Mouse (Mus musculus): ENCODE data around the gene Wnt5b. TPM values are rescaled to one million over a fixed set of nuclear protein-coding genes. Genes with fewer than 3 reads are reported as not detected.

Gene Wnt5b
- polyA plus RNA-seq, 1 experiment = 3.5 TPM

DNA sequence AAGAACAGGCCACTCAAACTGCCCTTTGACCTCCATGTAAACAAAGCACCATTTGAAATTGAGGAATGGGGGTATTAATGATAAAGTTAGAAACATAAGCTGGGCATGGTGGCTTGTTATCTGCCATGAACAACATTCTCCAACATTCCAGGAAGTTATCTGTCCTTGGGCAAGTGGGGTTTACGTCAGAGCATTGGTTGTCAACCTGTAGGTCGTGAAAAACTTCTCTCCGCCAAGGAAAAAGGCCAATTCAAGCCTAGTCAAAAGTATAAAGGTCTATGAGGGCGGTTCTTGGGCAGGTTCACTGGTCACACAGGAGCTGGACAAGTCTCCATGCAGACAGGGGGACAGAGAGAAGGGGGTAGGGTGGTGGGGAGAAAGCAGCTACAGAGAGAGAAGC, 123.1 kb downstream of the Wnt5b start:
- TF ChIP-seq CTCF (IDR thresholded peaks at IDR 0.05; ENCODE audit: borderline replicate concordance, extremely low read depth, insufficient read depth, insufficient read length) (no peak), POLR2A (IDR thresholded peaks at IDR 0.05; ENCODE audit: borderline replicate concordance, extremely low read depth, insufficient read depth, insufficient read length, poor library complexity, severe bottlenecking) (no peak)
- DNase-seq (ENCODE audit: low read depth) = no peak

DNA sequence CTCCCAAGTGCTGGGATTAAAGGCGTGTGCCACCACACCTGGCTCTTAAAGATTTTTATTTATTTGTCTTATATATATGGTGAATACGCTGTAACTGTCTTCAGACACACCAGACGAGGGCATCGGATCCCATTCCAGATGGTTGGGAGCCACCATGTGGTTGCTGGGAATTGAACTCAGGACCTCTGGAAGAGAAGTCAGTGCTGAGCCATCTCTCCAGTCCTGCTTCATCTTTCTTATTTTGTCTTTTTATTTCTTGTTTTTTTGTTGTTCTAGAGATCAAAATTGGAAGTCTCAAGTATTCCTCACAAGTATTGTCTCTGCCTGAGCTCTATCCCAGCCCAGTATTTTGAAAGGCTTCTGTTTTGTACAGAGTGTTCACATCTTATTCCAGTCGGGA, 123.8 kb downstream of the Wnt5b start:
- TF ChIP-seq POLR2A (IDR thresholded peaks at IDR 0.05; ENCODE audit: borderline replicate concordance, extremely low read depth, insufficient read depth, insufficient read length, poor library complexity, severe bottlenecking) (no peak), CTCF (IDR thresholded peaks at IDR 0.05; ENCODE audit: borderline replicate concordance, extremely low read depth, insufficient read depth, insufficient read length) (no peak)

DNA sequence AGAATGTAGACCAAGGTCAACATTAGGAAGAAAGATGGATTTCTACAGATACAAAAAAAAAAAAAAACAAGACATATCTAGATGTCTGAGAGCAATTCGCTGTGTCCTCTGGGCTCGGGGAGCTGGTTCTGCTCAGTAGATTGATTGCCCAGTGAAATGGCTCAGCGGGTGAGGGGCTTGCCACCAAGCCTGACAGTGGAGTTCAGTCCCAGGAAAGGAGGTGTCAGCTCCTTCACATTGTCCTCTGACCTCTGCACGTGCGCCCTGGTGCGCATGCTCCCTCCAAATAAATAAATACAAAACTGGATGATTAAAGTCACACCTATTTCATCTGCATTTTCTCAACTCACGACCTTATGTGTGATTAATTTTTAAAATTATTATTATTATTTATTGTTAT, 124.7 kb downstream of the Wnt5b start:
- TF ChIP-seq CTCF (IDR thresholded peaks at IDR 0.05; ENCODE audit: borderline replicate concordance, extremely low read depth, insufficient read depth, insufficient read length) = no peak
- TF ChIP-seq POLR2A (IDR thresholded peaks at IDR 0.05; ENCODE audit: borderline replicate concordance, extremely low read depth, insufficient read depth, insufficient read length, poor library complexity, severe bottlenecking) = no peak
- no peak for DNase-seq (ENCODE audit: low read depth)

More for the DNA sequence above, 123.8 kb downstream of the Wnt5b start:
- DNase-seq (ENCODE audit: low read depth) = no peak

DNA sequence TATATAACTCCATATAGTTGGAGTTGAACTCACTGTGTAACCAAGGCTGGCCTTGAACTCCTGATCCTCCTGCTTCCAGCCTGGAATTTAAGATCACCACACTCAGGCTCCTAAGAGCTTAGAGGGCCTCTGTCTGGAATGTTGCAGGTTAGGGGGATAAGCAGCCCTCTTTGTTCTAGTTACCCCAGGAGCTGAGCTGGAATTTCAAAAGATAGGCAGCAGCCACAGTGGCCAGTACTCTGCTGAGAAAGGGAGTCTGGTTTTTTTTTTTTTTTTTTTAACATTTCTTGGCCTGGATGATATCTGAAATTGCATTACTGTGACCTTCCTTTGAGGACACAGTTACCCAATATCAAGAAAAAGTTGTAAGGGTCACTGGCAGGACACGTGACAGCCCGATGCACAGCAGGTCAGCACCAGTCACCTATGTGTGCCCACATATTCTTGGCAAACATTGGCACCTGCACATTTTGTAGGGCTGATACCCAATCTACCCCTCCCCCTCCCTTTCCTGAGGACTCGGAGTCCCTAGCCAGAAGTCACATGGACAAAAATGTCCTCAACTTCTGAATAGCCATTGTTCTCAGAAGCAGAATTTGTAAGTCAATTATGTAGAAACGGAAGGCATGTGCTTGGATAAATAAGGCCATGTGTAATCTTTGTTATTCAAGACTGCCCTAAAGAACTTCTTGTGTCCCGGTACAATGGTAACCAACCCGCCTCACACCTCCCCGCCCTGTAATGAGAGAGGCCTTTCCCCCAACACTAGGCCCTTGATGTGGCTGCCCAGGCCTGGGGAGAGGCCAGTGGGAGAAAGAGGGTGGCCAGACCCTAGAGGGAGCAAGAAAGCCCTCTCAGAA, 125.5 kb downstream of the Wnt5b start:
- peak; percentile 59 for DNase-seq (ENCODE audit: low read depth)
- TF ChIP-seq CTCF (IDR thresholded peaks at IDR 0.05; ENCODE audit: borderline replicate concordance, extremely low read depth, insufficient read depth, insufficient read length) (no peak), POLR2A (IDR thresholded peaks at IDR 0.05; ENCODE audit: borderline replicate concordance, extremely low read depth, insufficient read depth, insufficient read length, poor library complexity, severe bottlenecking) (no peak)

DNA sequence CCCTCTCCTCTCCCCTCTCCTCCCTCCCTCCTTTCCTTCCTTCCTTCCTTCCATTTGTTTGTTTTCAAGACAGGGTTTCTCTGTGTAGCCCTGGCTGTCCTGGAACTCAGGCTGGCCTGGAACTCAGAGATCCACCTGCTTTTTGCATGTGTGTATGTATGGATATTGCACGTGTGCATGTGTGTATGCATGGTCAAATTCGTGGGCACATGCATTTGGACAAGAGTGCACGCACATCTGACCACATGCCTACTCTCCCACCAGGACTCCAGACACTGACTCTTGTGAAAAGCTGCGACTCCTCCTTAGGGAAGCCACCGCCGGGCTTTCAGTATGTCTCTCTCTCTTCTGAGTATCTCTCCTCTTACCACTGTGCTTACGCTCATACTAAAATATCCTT, 126.3 kb downstream of the Wnt5b start:
- TF ChIP-seq CTCF (IDR thresholded peaks at IDR 0.05; ENCODE audit: borderline replicate concordance, extremely low read depth, insufficient read depth, insufficient read length) (no peak), POLR2A (IDR thresholded peaks at IDR 0.05; ENCODE audit: borderline replicate concordance, extremely low read depth, insufficient read depth, insufficient read length, poor library complexity, severe bottlenecking) (no peak)

DNA sequence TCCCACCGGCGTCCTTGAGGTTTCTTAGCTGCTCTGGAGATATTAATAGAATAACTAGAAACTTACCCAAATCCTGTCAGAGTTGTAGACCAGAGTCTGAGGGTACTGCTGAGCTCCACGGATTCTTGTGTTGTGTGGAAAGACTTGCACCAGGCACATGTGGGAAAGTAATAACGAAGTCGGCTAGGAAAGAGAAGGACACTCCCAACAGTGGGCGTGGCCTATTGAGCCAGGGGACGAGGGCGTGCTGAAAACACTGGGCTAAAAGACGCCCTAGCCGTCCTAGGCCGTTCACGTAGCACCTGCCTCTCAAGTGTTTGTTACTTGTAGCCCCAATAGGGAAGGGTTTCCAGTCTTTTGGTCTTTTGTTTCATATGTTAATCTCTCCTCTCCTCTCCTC, 126.8 kb downstream of the Wnt5b start, which contains the start of gene Adipor2:
Gene Adipor2 (minus strand): TSS at position 351 of the 400 bp plus-strand sequence.
- DNase-seq (ENCODE audit: low read depth) = peak; percentile 66

More for the DNA sequence above, 126.3 kb downstream of the Wnt5b start:
- DNase-seq (ENCODE audit: low read depth) = no peak

DNA sequence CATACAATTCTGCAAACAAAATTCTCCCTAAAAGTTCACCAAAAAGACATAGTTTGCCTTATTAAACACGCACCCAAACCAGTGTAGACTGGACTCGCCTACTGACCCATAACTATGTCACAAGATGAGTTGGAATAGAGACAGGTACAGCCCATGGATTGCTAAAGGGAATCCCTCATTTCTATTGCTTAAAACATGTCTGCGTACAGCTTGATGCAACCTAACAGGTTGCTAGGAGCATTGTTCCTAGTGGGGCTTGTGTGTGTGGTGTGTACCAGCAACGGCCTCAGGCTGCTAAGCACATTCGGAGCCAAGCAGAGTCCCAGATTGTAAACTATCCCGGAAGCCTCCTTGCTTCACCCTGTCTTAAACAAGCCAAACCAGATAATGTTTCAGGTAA, 127.5 kb downstream of the Wnt5b start:
- TF ChIP-seq CTCF (IDR thresholded peaks at IDR 0.05; ENCODE audit: borderline replicate concordance, extremely low read depth, insufficient read depth, insufficient read length) = no peak
- no peak for TF ChIP-seq POLR2A (IDR thresholded peaks at IDR 0.05; ENCODE audit: borderline replicate concordance, extremely low read depth, insufficient read depth, insufficient read length, poor library complexity, severe bottlenecking)
- DNase-seq (ENCODE audit: low read depth) = no peak

More for the DNA sequence above, 126.8 kb downstream of the Wnt5b start, which contains the start of gene Adipor2:
- TF ChIP-seq CTCF (IDR thresholded peaks at IDR 0.05; ENCODE audit: borderline replicate concordance, extremely low read depth, insufficient read depth, insufficient read length) (no peak), POLR2A (IDR thresholded peaks at IDR 0.05; ENCODE audit: borderline replicate concordance, extremely low read depth, insufficient read depth, insufficient read length, poor library complexity, severe bottlenecking) (no peak)

DNA sequence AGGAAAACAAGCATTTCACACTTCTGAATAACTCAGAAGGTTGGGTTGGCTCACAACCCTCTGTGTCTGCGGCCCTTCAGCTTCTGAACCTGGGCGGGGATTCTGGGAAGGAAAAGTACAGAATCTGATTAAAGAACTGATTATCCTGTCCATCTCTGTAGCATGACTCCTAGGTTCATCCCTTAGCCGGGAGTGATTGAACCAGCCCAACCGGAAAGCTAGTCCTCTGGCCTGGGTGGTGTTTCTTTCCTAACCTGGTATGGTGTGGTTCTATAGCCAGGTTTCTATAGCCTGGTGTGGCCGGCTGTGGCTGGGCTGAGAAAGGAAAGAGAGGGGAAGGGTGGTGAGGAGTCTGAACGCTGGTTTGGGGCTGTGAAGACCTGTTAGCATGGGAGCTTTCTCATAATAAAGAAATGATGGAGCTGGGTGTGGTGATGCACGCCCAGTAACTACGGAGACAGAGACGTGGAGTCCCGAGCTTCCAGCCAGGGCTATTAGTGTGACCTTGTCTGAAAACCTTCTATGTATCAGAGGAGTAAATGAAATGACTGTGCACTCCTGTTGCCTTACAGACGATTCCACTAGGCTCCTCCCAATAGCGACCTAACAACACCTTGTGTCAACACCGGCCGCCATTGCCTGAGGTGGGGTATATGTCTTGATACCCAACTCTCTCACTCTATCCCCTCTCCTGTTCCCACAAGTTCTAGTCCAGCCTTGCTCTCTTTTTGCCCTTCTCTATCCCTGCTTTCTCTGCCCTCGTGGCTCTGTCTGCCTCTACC, 129.7 kb downstream of the Wnt5b start:
- no peak for TF ChIP-seq POLR2A (IDR thresholded peaks at IDR 0.05; ENCODE audit: borderline replicate concordance, extremely low read depth, insufficient read depth, insufficient read length, poor library complexity, severe bottlenecking)
- TF ChIP-seq CTCF (IDR thresholded peaks at IDR 0.05; ENCODE audit: borderline replicate concordance, extremely low read depth, insufficient read depth, insufficient read length) = no peak
- DNase-seq (ENCODE audit: low read depth) = no peak

DNA sequence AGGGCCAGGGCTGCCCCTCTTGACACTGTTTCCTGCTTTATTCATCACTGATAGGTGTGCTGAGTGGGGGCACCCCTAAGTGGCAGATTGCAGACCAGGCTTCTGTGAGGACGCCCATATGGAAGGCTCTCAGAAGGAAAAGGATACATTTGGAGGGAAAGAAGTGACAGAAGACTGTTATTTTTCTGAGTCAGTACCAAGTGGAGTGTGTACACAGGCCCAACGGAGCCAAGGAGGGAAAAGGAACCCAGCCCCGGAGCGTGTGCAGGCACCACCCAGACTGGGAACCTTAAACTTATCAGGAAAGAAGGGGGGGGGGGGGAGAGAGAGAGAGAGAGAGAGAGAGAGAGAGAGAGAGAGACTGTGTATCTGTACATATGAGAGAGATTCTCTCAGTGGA, 131.6 kb downstream of the Wnt5b start:
- TF ChIP-seq POLR2A (IDR thresholded peaks at IDR 0.05; ENCODE audit: borderline replicate concordance, extremely low read depth, insufficient read depth, insufficient read length, poor library complexity, severe bottlenecking) (no peak), CTCF (IDR thresholded peaks at IDR 0.05; ENCODE audit: borderline replicate concordance, extremely low read depth, insufficient read depth, insufficient read length) (no peak)
- no peak for DNase-seq (ENCODE audit: low read depth)

DNA sequence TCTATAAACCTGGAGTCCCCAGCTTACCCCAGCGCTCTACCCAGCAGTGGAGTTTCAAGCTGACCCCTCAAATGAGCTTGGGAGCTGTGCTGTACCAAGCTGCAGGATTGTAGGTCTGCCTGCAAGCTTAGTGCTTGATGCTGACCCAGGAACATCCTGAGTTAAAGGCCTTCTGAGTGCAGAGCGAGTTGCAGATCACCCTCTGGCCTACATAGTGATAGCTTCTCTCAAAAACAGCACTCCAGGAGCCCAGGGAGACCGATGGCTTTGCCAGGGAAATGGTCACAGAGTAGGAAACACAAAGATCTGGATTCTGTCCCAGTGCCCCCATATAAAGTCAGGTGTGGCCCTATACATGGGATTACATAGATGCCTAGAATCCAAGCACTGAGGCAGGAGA, 132.6 kb downstream of the Wnt5b start:
- TF ChIP-seq CTCF (IDR thresholded peaks at IDR 0.05; ENCODE audit: borderline replicate concordance, extremely low read depth, insufficient read depth, insufficient read length) (no peak), POLR2A (IDR thresholded peaks at IDR 0.05; ENCODE audit: borderline replicate concordance, extremely low read depth, insufficient read depth, insufficient read length, poor library complexity, severe bottlenecking) (no peak)
- DNase-seq (ENCODE audit: low read depth) = no peak

DNA sequence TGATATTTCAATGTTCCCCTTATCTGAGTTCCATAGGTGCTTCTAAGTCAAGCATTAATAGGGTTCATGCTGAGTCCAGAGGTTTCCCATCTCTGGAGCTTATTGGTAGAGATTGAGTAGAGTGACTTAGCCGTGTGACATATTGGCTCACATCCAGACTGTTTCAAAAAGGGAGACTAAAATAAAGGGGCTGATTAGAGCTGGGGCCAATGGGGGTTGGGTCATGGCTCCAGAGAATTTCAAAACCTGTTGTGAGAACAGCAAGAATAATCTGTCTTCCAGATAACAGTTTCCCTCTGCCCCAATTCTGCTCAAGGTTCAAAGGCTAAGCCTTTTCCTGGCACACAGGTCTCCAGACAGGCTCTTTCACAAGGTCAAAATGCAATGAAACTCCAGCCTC, 134.4 kb downstream of the Wnt5b start:
- no peak for DNase-seq (ENCODE audit: low read depth)
- TF ChIP-seq CTCF (IDR thresholded peaks at IDR 0.05; ENCODE audit: borderline replicate concordance, extremely low read depth, insufficient read depth, insufficient read length) = no peak
- TF ChIP-seq POLR2A (IDR thresholded peaks at IDR 0.05; ENCODE audit: borderline replicate concordance, extremely low read depth, insufficient read depth, insufficient read length, poor library complexity, severe bottlenecking) = no peak

All from brain, embryonic 14.5 days (tissue).